Mouse (Mus musculus): Measurements from ENCODE around the gene Slc4a4. TPM values are rescaled to one million over a fixed set of nuclear protein-coding genes. Genes with fewer than 3 reads are reported as not detected.

Gene Slc4a4
- polyA plus RNA-seq, 1 experiment, result 8.3 TPM

DNA sequence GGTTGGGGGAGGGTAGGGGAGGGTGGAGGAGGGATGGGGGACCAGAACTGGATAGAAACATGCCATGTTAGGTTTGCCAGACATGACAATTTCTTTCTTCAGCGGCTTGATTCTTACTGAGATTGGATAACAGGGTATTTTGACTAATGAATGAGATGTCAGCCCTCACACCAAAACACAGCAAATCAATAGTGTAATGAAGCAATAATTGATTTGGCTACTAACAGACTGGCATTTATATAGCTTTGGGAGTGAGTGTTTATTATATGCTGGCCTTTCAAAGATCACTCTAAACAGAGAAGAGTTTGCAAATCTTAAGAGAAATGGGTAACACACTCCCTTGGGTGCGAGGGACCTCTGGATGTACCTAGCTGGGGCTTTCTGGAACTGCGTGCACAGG lies 30.6 kb downstream of the Slc4a4 start:
- Histone ChIP-seq H3K4me3 (ENCODE audit: low read depth, low read length) (no peak overlapping the region), H3K27ac (ENCODE audit: insufficient read depth, low read length) (no peak overlapping the region), H3K9me3 (replicated peaks; ENCODE audit: control insufficient read depth, insufficient read depth, low read length, poor library complexity, severe bottlenecking) (no peaks in the 10 kb centered on the region), H3K9ac (ENCODE audit: low read depth, poor library complexity, severe bottlenecking) (no peak overlapping the region), H3K27me3 (ENCODE audit: control insufficient read depth, insufficient read depth, low read length, poor library complexity, severe bottlenecking) (no peaks in the 10 kb centered on the region), H3K4me1 (ENCODE audit: control insufficient read depth, insufficient read depth, low read length) (no peaks in the 10 kb centered on the region), H3K36me3 (ENCODE audit: control insufficient read depth, insufficient read depth, low read length, poor library complexity, severe bottlenecking) (no peaks in the 10 kb centered on the region)
- TF ChIP-seq CTCF (IDR thresholded peaks at IDR 0.05; ENCODE audit: low read depth, low read length) (no peak), EP300 (IDR thresholded peaks at IDR 0.05; ENCODE audit: insufficient read depth, low read depth, low read length) (no peak), POLR2A (IDR thresholded peaks at IDR 0.05; ENCODE audit: insufficient read depth, low read length) (no peak)

DNA sequence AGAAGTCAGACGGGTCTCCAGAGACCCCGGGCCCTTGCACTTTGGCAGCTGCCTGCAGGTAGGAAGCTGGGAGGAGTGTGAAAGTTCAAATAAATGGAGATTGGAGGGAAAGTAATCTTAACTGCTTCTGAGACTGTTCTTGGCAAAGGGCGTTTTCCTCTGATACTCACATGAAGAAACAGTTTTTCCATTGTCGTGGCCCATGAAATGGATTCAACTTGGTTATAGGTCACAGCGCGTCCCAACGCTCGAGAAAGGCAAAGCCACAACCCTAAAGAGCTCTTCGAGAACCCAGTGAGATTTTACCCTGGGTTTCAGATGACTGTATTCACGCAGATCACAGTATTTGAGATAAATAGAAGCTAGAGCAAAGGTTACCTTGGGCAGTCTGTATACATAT lies 31.0 kb downstream of the Slc4a4 start:
- TF ChIP-seq EP300 (IDR thresholded peaks at IDR 0.05; ENCODE audit: insufficient read depth, low read depth, low read length) (no peak), POLR2A (IDR thresholded peaks at IDR 0.05; ENCODE audit: insufficient read depth, low read length) (no peak), CTCF (IDR thresholded peaks at IDR 0.05; ENCODE audit: low read depth, low read length) (no peak)
- H3K4me1 ChIP-seq (ENCODE audit: control insufficient read depth, insufficient read depth, low read length), result no peaks in the 10 kb centered on the region
- no peak overlapping the region for H3K27ac ChIP-seq (ENCODE audit: insufficient read depth, low read length)
- H3K36me3 ChIP-seq (ENCODE audit: control insufficient read depth, insufficient read depth, low read length, poor library complexity, severe bottlenecking), result no peaks in the 10 kb centered on the region
- no peaks in the 10 kb centered on the region for H3K9me3 ChIP-seq (replicated peaks; ENCODE audit: control insufficient read depth, insufficient read depth, low read length, poor library complexity, severe bottlenecking)
- H3K4me3 ChIP-seq (ENCODE audit: low read depth, low read length), result no peak overlapping the region
- H3K9ac ChIP-seq (ENCODE audit: low read depth, poor library complexity, severe bottlenecking), result no peak overlapping the region
- H3K27me3 ChIP-seq (ENCODE audit: control insufficient read depth, insufficient read depth, low read length, poor library complexity, severe bottlenecking), result no peaks in the 10 kb centered on the region

DNA sequence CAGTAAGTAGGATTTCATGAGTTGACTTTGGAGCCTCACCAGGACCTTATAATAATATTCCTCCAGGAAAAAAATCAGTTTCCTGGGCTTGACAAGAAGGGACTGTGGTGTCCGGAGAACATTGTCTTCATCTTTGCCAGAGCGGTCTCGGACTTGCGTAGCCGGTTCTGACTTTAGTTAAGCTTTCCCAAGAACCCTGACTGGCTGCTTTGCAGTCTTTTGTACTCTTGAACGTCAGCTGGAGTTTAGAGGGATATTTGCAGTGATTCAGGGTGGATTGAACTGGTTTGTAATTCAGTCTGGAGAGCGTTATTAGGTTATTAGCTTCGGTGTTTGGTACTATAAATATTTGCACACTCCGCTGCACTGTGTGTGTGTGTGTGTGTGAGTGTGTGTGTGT lies 31.9 kb downstream of the Slc4a4 start:
- Histone ChIP-seq H3K4me1 (ENCODE audit: control insufficient read depth, insufficient read depth, low read length) (no peaks in the 10 kb centered on the region), H3K9ac (ENCODE audit: low read depth, poor library complexity, severe bottlenecking) (no peak overlapping the region), H3K4me3 (ENCODE audit: low read depth, low read length) (no peak overlapping the region), H3K27me3 (ENCODE audit: control insufficient read depth, insufficient read depth, low read length, poor library complexity, severe bottlenecking) (no peaks in the 10 kb centered on the region), H3K27ac (ENCODE audit: insufficient read depth, low read length) (no peak overlapping the region), H3K36me3 (ENCODE audit: control insufficient read depth, insufficient read depth, low read length, poor library complexity, severe bottlenecking) (no peaks in the 10 kb centered on the region), H3K9me3 (replicated peaks; ENCODE audit: control insufficient read depth, insufficient read depth, low read length, poor library complexity, severe bottlenecking) (no peaks in the 10 kb centered on the region)
- TF ChIP-seq EP300 (IDR thresholded peaks at IDR 0.05; ENCODE audit: insufficient read depth, low read depth, low read length) (no peak), CTCF (IDR thresholded peaks at IDR 0.05; ENCODE audit: low read depth, low read length) (no peak), POLR2A (IDR thresholded peaks at IDR 0.05; ENCODE audit: insufficient read depth, low read length) (no peak)

DNA sequence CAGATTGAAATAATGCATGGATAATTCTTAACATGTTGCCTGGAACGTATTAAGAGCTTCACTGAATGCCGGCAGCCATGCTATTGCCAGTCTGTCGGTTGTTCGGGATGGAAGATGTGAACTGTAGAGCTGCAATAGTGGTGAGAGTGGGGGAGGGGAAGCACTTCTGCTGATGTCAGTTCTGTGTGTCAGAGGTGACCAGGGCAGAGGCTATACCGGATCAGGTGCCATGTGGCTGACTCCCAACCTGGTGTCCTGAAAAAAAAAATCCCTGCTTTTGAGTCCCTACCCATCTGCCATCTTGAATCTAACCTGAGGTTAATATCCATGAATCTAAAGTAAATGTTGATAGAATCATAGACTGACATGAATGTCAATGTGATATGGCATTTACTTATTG lies 39.0 kb downstream of the Slc4a4 start:
- TF ChIP-seq POLR2A (IDR thresholded peaks at IDR 0.05; ENCODE audit: insufficient read depth, low read length) (no peak), CTCF (IDR thresholded peaks at IDR 0.05; ENCODE audit: low read depth, low read length) (no peak), EP300 (IDR thresholded peaks at IDR 0.05; ENCODE audit: insufficient read depth, low read depth, low read length) (no peak)
- no peak overlapping the region for H3K27ac ChIP-seq (ENCODE audit: insufficient read depth, low read length)
- H3K9me3 ChIP-seq (replicated peaks; ENCODE audit: control insufficient read depth, insufficient read depth, low read length, poor library complexity, severe bottlenecking), result no peaks in the 10 kb centered on the region
- no peak overlapping the region for H3K4me3 ChIP-seq (ENCODE audit: low read depth, low read length)
- H3K27me3 ChIP-seq (ENCODE audit: control insufficient read depth, insufficient read depth, low read length, poor library complexity, severe bottlenecking), result no peaks in the 10 kb centered on the region
- no peak overlapping the region for H3K9ac ChIP-seq (ENCODE audit: low read depth, poor library complexity, severe bottlenecking)
- H3K36me3 ChIP-seq (ENCODE audit: control insufficient read depth, insufficient read depth, low read length, poor library complexity, severe bottlenecking), result no peaks in the 10 kb centered on the region
- no peaks in the 10 kb centered on the region for H3K4me1 ChIP-seq (ENCODE audit: control insufficient read depth, insufficient read depth, low read length)

DNA sequence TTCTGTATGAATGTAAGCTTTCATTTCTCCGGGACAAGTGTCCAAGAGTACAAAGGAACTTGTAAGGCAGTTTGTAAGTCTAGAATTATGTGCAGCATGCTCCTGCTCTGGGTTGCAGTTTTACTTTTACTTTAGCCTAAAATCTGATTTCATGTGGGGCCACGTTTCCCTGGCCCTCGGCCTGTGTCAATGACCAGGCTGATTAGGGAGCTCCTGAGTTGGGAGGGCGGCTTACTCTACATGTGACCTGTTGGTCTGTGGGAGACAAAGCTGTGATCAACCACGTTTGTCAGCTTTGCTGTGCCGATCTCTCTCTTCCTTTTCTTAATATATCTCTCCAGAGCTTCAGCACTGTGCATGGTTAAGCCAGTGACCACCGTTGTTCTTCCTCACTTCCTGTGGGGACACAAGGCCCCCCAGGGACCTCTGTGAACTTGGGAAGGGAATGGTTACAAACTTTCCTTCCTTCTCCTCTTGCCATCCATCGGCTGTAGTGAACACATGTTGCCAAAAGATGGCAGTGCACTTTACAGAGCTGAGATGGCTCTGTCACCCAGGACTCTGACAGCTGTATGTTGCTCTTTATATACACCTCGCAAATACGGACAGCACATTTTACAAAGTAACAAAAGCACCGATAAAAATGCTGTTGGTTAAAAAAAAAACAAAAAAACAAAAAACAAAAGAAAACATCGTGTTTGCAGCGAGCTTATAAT lies 41.7 kb downstream of the Slc4a4 start:
- Histone ChIP-seq H3K4me1 (ENCODE audit: control insufficient read depth, insufficient read depth, low read length) (no peaks in the 10 kb centered on the region), H3K27me3 (ENCODE audit: control insufficient read depth, insufficient read depth, low read length, poor library complexity, severe bottlenecking) (no peaks in the 10 kb centered on the region), H3K9me3 (replicated peaks; ENCODE audit: control insufficient read depth, insufficient read depth, low read length, poor library complexity, severe bottlenecking) (no peaks in the 10 kb centered on the region), H3K36me3 (ENCODE audit: control insufficient read depth, insufficient read depth, low read length, poor library complexity, severe bottlenecking) (no peaks in the 10 kb centered on the region), H3K27ac (ENCODE audit: insufficient read depth, low read length) (no peak overlapping the region), H3K4me3 (ENCODE audit: low read depth, low read length) (no peak overlapping the region), H3K9ac (ENCODE audit: low read depth, poor library complexity, severe bottlenecking) (no peak overlapping the region)
- TF ChIP-seq CTCF (IDR thresholded peaks at IDR 0.05; ENCODE audit: low read depth, low read length) (peak; percentile 31), EP300 (IDR thresholded peaks at IDR 0.05; ENCODE audit: insufficient read depth, low read depth, low read length) (no peak)

DNA sequence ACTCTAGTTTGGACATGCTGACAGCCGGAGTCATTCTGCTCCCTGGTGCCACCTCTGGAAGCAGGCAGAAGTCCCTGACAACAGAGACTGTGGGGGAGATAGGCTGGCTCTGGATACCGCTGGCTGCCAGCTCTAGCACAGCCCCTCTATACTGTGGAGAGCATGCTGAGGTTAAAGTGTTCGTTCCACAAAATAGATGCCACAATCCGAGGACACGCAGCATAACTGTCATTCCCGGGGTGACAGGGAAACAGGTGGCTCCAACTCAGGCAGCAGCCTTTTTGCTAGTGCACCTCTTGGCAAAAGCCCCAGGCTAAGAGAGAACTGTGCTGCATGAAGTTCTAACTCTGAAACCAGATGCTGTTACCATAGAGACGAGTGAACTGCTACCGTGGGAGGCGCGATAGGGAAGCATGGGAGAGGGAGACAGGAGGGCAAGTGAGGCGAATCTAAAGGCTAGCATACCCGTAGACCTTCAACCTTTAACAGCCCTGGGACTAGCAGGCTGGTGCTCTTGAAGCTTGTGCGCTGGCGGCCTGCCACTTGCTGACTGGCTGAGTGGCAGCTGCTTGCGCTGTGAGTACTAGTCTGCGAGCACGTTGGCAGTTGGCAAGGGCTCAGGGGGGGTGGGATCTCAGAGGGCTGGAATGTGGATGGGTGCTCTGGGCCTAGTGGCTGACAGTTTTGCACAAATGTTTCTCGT lies 42.9 kb downstream of the Slc4a4 start:
- H3K9ac ChIP-seq (ENCODE audit: low read depth, poor library complexity, severe bottlenecking), result no peak overlapping the region
- no peak overlapping the region for H3K27ac ChIP-seq (ENCODE audit: insufficient read depth, low read length)
- no peak for TF ChIP-seq EP300 (IDR thresholded peaks at IDR 0.05; ENCODE audit: insufficient read depth, low read depth, low read length)
- TF ChIP-seq CTCF (IDR thresholded peaks at IDR 0.05; ENCODE audit: low read depth, low read length), result peak; percentile 8
- no peak for TF ChIP-seq POLR2A (IDR thresholded peaks at IDR 0.05; ENCODE audit: insufficient read depth, low read length)
- no peaks in the 10 kb centered on the region for H3K9me3 ChIP-seq (replicated peaks; ENCODE audit: control insufficient read depth, insufficient read depth, low read length, poor library complexity, severe bottlenecking)
- no peaks in the 10 kb centered on the region for H3K4me1 ChIP-seq (ENCODE audit: control insufficient read depth, insufficient read depth, low read length)
- H3K36me3 ChIP-seq (ENCODE audit: control insufficient read depth, insufficient read depth, low read length, poor library complexity, severe bottlenecking), result no peaks in the 10 kb centered on the region
- H3K4me3 ChIP-seq (ENCODE audit: low read depth, low read length), result no peak overlapping the region
- H3K27me3 ChIP-seq (ENCODE audit: control insufficient read depth, insufficient read depth, low read length, poor library complexity, severe bottlenecking), result no peaks in the 10 kb centered on the region
